Mouse (Mus musculus): Measurements from ENCODE around the gene Plcd1.

- no peak for TF ChIP-seq CTCF (IDR thresholded peaks at IDR 0.05; ENCODE audit: low read depth)
- no peak for TF ChIP-seq EP300 (IDR thresholded peaks at IDR 0.05; ENCODE audit: low read depth)
Measured at GRCm38 (mm10) chr9:119068266-119068665, 25.0 kb downstream of the Plcd1 start.

Measured in heart, postnatal 0 days (tissue).